Mouse (Mus musculus) limb, embryonic 10.5 days (tissue): ENCODE data around the gene Ufc1. TPM values are rescaled to one million over a fixed set of nuclear protein-coding genes. Genes with fewer than 3 reads are reported as not detected.
A peak's percentile ranks its signal among the peaks of the same experiment; 100 is the strongest.
"Not testable (repeated sequence)": the region's sequence is repeated elsewhere in the genome, so short reads cannot be mapped to it uniquely, and the experiment has no call there.

ENCODE experiments used
- DNase-seq: peaks from one replicate; pipeline ENCODE4 v3.0.0-alpha.2; 2017; ENCODE audit warnings: low spot score
- H3K27ac ChIP-seq: fragments of 300-500 bp; sonication (generic); 2 replicates; pipeline ENCODE4 v1.5.1; 2016; ENCODE audit warnings: mild to moderate bottlenecking
- H3K27me3 ChIP-seq: fragments of 300-500 bp; sonication (generic); 2 replicates; pipeline ENCODE4 v1.6.1; 2016; ENCODE audit warnings: low read depth, mild to moderate bottlenecking; ENCODE audit not compliant: poor library complexity, severe bottlenecking
- H3K36me3 ChIP-seq: fragments of 300-500 bp; sonication (generic); 2 replicates; pipeline ENCODE4 v1.6.1; 2016; ENCODE audit warnings: mild to moderate bottlenecking, moderate library complexity
- H3K4me1 ChIP-seq: fragments of 300-500 bp; sonication (generic); 2 replicates; pipeline ENCODE4 v1.6.1; 2016
- H3K4me3 ChIP-seq: fragments of 300-500 bp; sonication (generic); 2 replicates; pipeline ENCODE4 v1.5.1; 2016; ENCODE audit warnings: mild to moderate bottlenecking, moderate library complexity
- H3K9me3 ChIP-seq: fragments of 300-500 bp; sonication (generic); replicated peaks from 2 replicates; pipeline ENCODE4 v1.6.1; 2016; ENCODE audit warnings: mild to moderate bottlenecking
- WGBS: fragments of 180-500 bp; shearing (Covaris S2); methylation state at CpG from one replicate; pipeline ENCODE4 v1.1.7; 2016; 5-methylcytosine and 5-hydroxymethylcytosine counted together
- polyA plus RNA-seq: library from polyadenylated mRNA; unstranded; fragments of >200 nt; fragmentation: Nextera tagmentation; extraction: Ambion mirVana; gene quantifications from 2 replicates; pipeline ENCODE4 v1.2.1, GENCODE M21; 2016

The Ufc1 gene
- polyA plus RNA-seq, 1 experiment from 2014 or later: 99.6 TPM

DNA sequence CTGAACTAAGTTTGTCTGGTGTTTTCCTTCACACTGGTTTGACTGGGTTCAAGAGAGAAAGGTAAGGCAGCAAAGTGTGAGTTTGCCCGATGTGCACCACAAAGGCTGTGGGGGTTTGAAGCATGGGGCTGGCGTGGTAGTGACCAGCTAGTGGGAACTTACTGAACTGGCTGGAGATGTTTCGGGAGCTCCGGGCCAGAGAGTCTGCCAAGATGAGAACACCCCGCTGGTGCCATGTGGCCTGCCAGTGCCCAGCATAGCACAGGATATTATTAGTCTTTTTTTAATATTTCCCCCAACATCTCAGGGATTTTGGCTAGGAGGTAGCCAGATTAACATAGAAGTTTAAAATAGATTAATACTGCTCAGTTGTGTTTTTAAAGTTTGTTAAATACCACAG lies 25.3 kb upstream of the Ufc1 start:
- Histone ChIP-seq H3K4me1 (no peaks in the 10 kb centered on the region), H3K27me3 (no peaks in the 10 kb centered on the region), H3K27ac (no peak overlapping the region), H3K4me3 (peak overlapping the region; percentile 23; the same call in 1 of the 2 replicates), H3K9me3 (no peaks in the 10 kb centered on the region), H3K36me3 (peaks cover 6% of the 10 kb centered on the region; the same call in 1 of the 2 replicates)
- no peak for DNase-seq
- WGBS: 17% methylated on average over 5 of the region's 5 CpGs

DNA sequence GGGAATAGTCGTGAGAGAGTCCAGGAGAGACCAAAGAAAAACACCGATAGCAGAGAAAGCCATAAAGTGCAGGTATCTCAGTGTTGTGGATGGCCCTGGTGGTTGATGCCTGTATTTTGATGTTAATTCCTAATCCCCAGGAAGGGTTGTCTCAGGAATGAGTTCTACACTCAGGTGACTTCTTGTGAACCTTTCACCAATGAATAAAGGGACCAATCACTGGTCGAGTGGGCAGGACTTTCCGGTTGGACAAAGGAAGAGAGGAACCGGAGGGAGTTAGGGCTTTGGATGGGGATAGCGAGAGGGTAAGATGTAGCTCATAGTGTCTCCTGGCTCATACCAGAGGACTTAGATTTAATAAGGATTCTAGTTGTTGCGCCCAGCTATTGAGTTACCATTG lies 24.9 kb upstream of the Ufc1 start:
- Histone ChIP-seq H3K4me1 (no peaks in the 10 kb centered on the region), H3K27me3 (no peaks in the 10 kb centered on the region), H3K36me3 (peaks cover 3% of the 10 kb centered on the region; the same call in 1 of the 2 replicates), H3K9me3 (no peaks in the 10 kb centered on the region), H3K4me3 (peak overlapping the region; percentile 23; the same call in 1 of the 2 replicates), H3K27ac (no peak overlapping the region)
- WGBS: 16% methylated on average over 7 of the region's 7 CpGs
- DNase-seq: no peak

- Histone ChIP-seq H3K9me3 (no peaks in the 10 kb centered on the region), H3K4me1 (no peaks in the 10 kb centered on the region), H3K36me3 (no peaks in the 10 kb centered on the region), H3K27me3 (no peaks in the 10 kb centered on the region), H3K27ac (no peak overlapping the region), H3K4me3 (no peak overlapping the region)
- DNase-seq: no peak
- WGBS: 81% methylated on average over 2 of the region's 2 CpGs
These were observed 14.5 kb upstream of the Ufc1 start for GRCm38 (mm10) chr1:171309321-171309720.

DNA sequence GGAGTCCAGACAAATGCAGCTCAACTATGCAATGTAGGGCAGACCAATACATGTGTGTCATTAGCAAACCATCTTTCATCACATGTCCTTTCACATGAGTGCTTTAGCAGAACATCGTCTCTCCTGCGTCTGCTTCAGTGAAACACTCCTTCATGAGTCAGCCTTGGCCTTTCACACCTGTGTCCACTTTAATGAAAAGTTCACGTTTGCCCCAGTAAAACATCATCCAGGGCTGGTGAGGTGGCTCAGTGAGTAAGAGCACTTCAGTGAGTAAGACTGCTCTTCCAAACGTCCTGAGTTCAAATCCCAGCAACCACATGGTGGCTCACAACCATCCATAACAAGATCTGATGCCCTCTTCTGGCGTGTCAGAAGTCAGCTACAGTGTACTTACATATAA lies 11.3 kb upstream of the Ufc1 start:
- H3K4me3 ChIP-seq, H3K27ac ChIP-seq, DNase-seq, H3K36me3 ChIP-seq, H3K27me3 ChIP-seq, H3K4me1 ChIP-seq, H3K9me3 ChIP-seq: not testable (repeated sequence)
- WGBS: 74% methylated on average over 5 of the region's 5 CpGs

DNA sequence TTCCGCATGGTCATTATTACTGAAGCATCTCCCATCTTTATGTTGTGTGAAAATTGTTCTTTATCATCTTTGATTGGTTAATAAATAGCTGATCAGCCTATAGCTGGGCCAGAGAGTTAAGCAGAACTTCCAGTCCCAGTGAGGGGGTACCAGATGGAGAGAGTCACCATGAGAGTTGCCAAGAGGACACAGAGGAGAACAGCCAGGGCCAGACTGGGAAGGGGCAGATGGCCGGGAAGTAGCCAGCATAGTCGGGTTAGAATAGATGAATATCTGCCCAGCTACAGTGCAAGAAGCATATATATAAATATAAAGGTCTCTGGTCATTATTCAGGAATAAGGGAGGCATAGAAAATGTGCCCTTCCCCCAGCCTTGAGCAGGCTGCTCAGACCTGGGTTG lies 3.4 kb upstream of the Ufc1 start:
- Histone ChIP-seq H3K27me3 (peaks cover 14% of the 10 kb centered on the region), H3K27ac (no peak overlapping the region), H3K36me3 (no peaks in the 10 kb centered on the region), H3K4me1 (peaks cover 8% of the 10 kb centered on the region), H3K4me3 (no peak overlapping the region), H3K9me3 (no peaks in the 10 kb centered on the region)
- 67% methylated on average over 3 of the region's 3 CpGs for WGBS
- DNase-seq: no peak

DNA sequence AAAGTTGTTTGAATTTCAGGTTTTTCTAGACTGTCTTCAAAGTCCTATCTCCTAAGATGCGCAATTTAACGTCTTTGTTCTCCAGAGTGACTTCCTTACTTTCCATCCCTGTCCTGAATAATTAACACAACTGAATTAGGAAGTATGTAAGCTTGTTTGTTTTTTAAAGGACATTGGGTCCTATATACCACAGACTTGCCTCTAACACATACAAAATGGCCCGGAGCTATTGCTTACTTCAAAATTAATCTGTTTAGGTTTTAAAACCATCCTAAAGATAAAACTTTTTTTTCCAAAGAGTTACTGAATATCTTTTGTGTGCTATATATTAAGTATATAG lies 209 bp upstream of the Ufc1 start:
- Histone ChIP-seq H3K4me3 (peak overlapping the region; percentile 70), H3K27me3 (peaks cover 14% of the 10 kb centered on the region), H3K4me1 (peaks cover 8% of the 10 kb centered on the region), H3K9me3 (no peaks in the 10 kb centered on the region), H3K27ac (peak overlapping the region; percentile 97), H3K36me3 (peaks cover 10% of the 10 kb centered on the region)
- 20% methylated on average over 3 of the region's 3 CpGs for WGBS
- no peak for DNase-seq

- H3K4me1 ChIP-seq: peaks cover 8% of the 10 kb centered on the region
- 33% methylated on average over 5 of the region's 5 CpGs for WGBS
- H3K27ac ChIP-seq: peak overlapping the region; percentile 97
- H3K27me3 ChIP-seq: peaks cover 14% of the 10 kb centered on the region
- H3K9me3 ChIP-seq: no peaks in the 10 kb centered on the region
- peaks cover 21% of the 10 kb centered on the region for H3K36me3 ChIP-seq
- peak overlapping the region; percentile 70 for H3K4me3 ChIP-seq
- peak; percentile 30 for DNase-seq
These were observed 922 bp downstream of the Ufc1 start for GRCm38 (mm10) chr1:171293906-171294297.

- H3K4me3 ChIP-seq: peak overlapping the region; percentile 70
- H3K27me3 ChIP-seq: peaks cover 8% of the 10 kb centered on the region
- no peaks in the 10 kb centered on the region for H3K9me3 ChIP-seq
- DNase-seq: no peak
- peaks cover 9% of the 10 kb centered on the region for H3K4me1 ChIP-seq
- H3K27ac ChIP-seq: 0 out of 2 replicates have a peak overlapping the region, but pooled peaks have one; percentile 97
- WGBS: 92% methylated on average over 3 of the region's 3 CpGs
- peaks cover 26% of the 10 kb centered on the region for H3K36me3 ChIP-seq
These were observed 1.5 kb downstream of the Ufc1 start for GRCm38 (mm10) chr1:171293351-171293750.

GRCm38 (mm10) chr1:171288328-171288727 lies 6.5 kb downstream of the Ufc1 start:
- H3K27ac ChIP-seq: peak overlapping the region; percentile 99
- H3K4me1 ChIP-seq: peaks cover 27% of the 10 kb centered on the region
- peaks cover 61% of the 10 kb centered on the region for H3K36me3 ChIP-seq
- H3K9me3 ChIP-seq: no peaks in the 10 kb centered on the region
- WGBS: 58% methylated on average over 4 of the region's 4 CpGs
- DNase-seq: no peak
- H3K27me3 ChIP-seq: no peaks in the 10 kb centered on the region
- peak overlapping the region; percentile 96 for H3K4me3 ChIP-seq

DNA sequence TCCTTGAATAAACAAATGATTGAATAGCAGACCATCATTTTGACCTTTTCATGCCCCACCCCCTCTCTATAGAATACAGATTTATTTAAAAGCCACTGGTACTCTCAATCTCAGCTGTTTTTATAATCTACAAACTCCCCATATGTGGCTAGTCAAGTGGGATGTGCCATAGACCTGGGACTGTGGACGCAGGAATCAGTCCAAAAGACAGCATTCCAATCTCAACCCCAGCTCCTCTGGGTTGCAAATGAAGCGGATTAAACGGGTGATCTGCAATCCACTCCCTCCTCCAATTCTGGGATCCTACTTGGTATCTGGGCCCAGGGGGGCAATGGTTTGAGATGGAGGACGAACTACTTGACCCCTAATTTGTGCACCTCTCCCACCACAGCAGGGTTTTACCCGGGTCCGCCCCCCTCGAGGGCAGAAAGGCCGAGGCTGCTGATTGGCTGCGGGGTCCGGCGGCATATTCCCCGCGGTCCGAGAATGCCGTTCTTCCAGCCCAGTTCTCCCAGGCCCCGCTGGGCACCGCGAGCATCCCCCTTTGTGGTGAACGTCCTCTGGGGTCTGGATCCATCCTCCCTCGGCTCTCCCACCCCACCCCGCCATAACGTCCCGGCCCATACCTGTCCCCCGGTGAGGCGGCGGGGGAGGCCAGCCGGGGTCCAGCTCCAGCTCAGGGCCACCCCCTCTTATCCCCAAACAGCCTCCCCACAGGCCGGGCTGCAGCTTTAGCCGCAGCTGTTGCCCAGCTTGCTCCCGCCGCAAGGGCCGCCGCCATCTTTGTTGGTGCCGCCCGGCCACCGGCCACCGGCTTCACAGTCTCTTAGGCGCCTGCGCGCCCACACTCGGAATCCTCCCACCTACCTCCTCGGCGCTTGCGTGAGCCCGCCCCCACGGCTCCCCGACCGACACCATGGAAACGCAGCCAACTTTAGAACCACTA lies 7.4 kb downstream of the Ufc1 start, which contains the start of gene Usp21:
TSS of gene Usp21 (minus strand) at position 856 of the 946 bp plus-strand sequence.
- H3K4me1 ChIP-seq: peaks cover 25% of the 10 kb centered on the region
- H3K4me3 ChIP-seq: peak within 1 kb of the TSS; percentile 96
- DNase-seq: peak; percentile 94
- H3K9me3 ChIP-seq: no peaks in the 10 kb centered on the region
- peak within 1 kb of the TSS; percentile 99 for H3K27ac ChIP-seq
- H3K27me3 ChIP-seq: no peaks in the 10 kb centered on the region
- H3K36me3 ChIP-seq: peaks cover 66% of the 10 kb centered on the region
- WGBS: 1% methylated on average over 49 of the region's 49 CpGs

DNA sequence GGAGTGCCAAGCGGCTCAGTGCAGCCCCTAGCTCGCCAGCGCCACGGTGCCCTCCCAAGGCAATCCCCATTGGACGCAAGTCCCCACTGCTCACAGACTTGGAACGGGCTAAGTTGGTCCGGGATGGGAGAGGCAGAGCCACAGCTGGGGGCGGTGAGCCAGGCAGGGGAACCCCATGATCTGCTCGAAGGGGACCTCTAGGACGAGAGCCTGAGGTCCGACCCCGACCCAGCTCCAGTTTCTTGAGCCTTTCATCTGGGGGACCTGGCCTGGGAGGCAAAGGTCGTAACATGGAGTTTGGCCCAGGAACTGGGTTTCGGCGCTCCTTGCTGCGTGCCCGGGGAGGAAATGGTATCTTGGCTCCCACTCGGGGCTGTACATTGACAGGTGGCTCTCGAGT lies 8.3 kb downstream of the Ufc1 start:
- H3K4me1 ChIP-seq: peaks cover 34% of the 10 kb centered on the region
- 0 out of 2 replicates have a peak overlapping the region, but pooled peaks have one; percentile 99 for H3K27ac ChIP-seq
- whole genome bisulfite sequencing: 91% methylated on average over 19 of the region's 19 CpGs
- H3K4me3 ChIP-seq: peak overlapping the region; percentile 96
- H3K9me3 ChIP-seq: no peaks in the 10 kb centered on the region
- peak; percentile 29 for DNase-seq
- H3K27me3 ChIP-seq: no peaks in the 10 kb centered on the region
- peaks cover 68% of the 10 kb centered on the region for H3K36me3 ChIP-seq

DNA sequence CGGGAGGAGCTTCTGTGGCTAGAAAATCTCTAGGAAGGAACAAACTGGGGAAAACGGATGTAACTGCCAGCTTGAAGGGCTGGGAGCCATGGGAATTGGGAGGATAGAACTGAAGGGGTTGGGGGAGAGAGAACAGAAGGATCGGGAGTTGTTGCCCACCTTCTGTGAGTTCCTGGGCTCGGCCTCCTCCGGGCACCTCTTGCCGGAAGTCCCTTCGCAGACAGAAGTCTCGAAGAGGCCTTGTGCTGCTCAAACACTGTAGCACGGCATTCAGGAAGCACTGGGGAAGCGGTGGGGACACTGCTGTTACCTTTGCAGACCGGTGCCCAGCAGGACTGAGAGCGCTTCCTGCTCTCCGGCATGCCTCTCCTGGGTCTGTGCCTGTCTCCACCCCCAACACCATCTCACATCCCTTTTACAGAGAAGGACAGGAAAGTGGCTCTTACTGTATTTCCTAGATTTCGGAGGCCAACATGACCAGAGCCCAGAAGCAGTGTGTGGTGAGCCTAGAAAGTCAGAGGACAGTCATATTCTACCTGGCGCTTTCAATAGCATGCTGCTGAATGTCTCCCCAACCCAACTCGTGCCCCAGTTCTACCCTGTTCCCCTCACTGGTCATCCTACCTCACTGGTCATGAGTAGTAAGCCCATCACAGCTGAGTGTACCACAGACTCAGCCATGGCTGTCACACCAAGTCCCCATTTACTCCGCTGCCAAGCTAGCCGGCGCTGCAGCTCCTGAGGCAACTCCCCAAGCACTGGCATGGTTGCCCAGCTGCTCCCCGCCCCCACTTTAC lies 9.5 kb downstream of the Ufc1 start:
- H3K4me3 ChIP-seq: no peak overlapping the region

GRCm38 (mm10) chr1:171284491-171284890 lies 10.3 kb downstream of the Ufc1 start:
- no peaks in the 10 kb centered on the region for H3K27me3 ChIP-seq
- H3K4me3 ChIP-seq: no peak overlapping the region
- DNase-seq: peak; percentile 22
- H3K27ac ChIP-seq: no peak overlapping the region
- H3K4me1 ChIP-seq: peaks cover 46% of the 10 kb centered on the region
- H3K9me3 ChIP-seq: no peaks in the 10 kb centered on the region
- 93% methylated on average over 15 of the region's 15 CpGs for WGBS
- H3K36me3 ChIP-seq: peaks cover 61% of the 10 kb centered on the region

More for the DNA sequence above, 9.5 kb downstream of the Ufc1 start:
- Histone ChIP-seq H3K36me3 (peaks cover 68% of the 10 kb centered on the region), H3K4me1 (peaks cover 38% of the 10 kb centered on the region), H3K27ac (no peak overlapping the region), H3K9me3 (no peaks in the 10 kb centered on the region), H3K27me3 (no peaks in the 10 kb centered on the region)
- peak; percentile 28 for DNase-seq
- 88% methylated on average over 20 of the region's 20 CpGs for WGBS
